Mouse (Mus musculus): ENCODE measurements around the gene Cope. TPM values are rescaled to one million over a fixed set of nuclear protein-coding genes. Genes with fewer than 3 reads are reported as not detected.

Gene Cope
- polyA plus RNA-seq, 1 experiment, result 236 TPM

GRCm38 (mm10) chr8:70259043-70259442, 43.3 kb upstream of the Cope start:
- H3K27me3 ChIP-seq (ENCODE audit: control insufficient read depth, insufficient read depth, insufficient read length), result no peaks in the 10 kb centered on the region
- H3ac ChIP-seq (ENCODE audit: control insufficient read depth, insufficient read length), result no peak overlapping the region
- no peak for TF ChIP-seq USF1 (IDR thresholded peaks at IDR 0.05; ENCODE audit: low read depth)
- no peak for TF ChIP-seq MAX (IDR thresholded peaks at IDR 0.05; ENCODE audit: low read depth)
- TF ChIP-seq TCF3 (IDR thresholded peaks at IDR 0.05; ENCODE audit: insufficient read length, low read depth), result no peak
- no peak for TF ChIP-seq E2F4 (IDR thresholded peaks at IDR 0.05; ENCODE audit: insufficient read depth)
- TF ChIP-seq POLR2AphosphoS2 (IDR thresholded peaks at IDR 0.05; ENCODE audit: insufficient read length, low read depth), result no peak
- TF ChIP-seq MYOD1 (IDR thresholded peaks at IDR 0.05; ENCODE audit: control insufficient read depth in 1 of 3, insufficient read length in 2 of 3, low read depth in 2 of 3), result no peak
- TF ChIP-seq REST (IDR thresholded peaks at IDR 0.05; ENCODE audit: insufficient read depth, insufficient read length), result no peak
- no peak for TF ChIP-seq SRF (IDR thresholded peaks at IDR 0.05; ENCODE audit: control insufficient read depth, insufficient read length, low read depth)
- TF ChIP-seq MYOG (IDR thresholded peaks at IDR 0.05; ENCODE audit: control insufficient read depth in 1 of 3, insufficient read depth in 1 of 3, insufficient read length in 2 of 3, low read depth in 2 of 3), result no peak
- no peak for TF ChIP-seq TCF12 (IDR thresholded peaks at IDR 0.05; ENCODE audit: insufficient read depth, poor library complexity, severe bottlenecking)
- H3K4me3 ChIP-seq, result no peak overlapping the region
- H3K4me2 ChIP-seq (ENCODE audit: low read depth), result no peak overlapping the region
- H3K36me3 ChIP-seq (ENCODE audit: control insufficient read depth, insufficient read depth), result peaks cover 14% of the 10 kb centered on the region
- no peaks in the 10 kb centered on the region for H3K79me2 ChIP-seq (ENCODE audit: control insufficient read depth, insufficient read depth)

- H3K79me2 ChIP-seq (ENCODE audit: control insufficient read depth, insufficient read depth), result no peaks in the 10 kb centered on the region
- no peak overlapping the region for H3K4me3 ChIP-seq
- H3ac ChIP-seq (ENCODE audit: control insufficient read depth, insufficient read length), result no peak overlapping the region
- TF ChIP-seq MYOG (IDR thresholded peaks at IDR 0.05; ENCODE audit: control insufficient read depth in 1 of 3, insufficient read depth in 1 of 3, insufficient read length in 2 of 3, low read depth in 2 of 3) (no peak), MYOD1 (IDR thresholded peaks at IDR 0.05; ENCODE audit: control insufficient read depth in 1 of 3, insufficient read length in 2 of 3, low read depth in 2 of 3) (no peak)
- H3K36me3 ChIP-seq (ENCODE audit: control insufficient read depth, insufficient read depth), result no peaks in the 10 kb centered on the region
- no peaks in the 10 kb centered on the region for H3K27me3 ChIP-seq (ENCODE audit: control insufficient read depth, insufficient read depth, insufficient read length)
- H3K4me2 ChIP-seq (ENCODE audit: low read depth), result no peak overlapping the region
Measured at GRCm38 (mm10) chr8:70267674-70268073, 34.6 kb upstream of the Cope start.

- Histone ChIP-seq H3K4me3 (no peak overlapping the region), H3K27me3 (ENCODE audit: control insufficient read depth, insufficient read depth, insufficient read length) (no peaks in the 10 kb centered on the region), H3K4me2 (ENCODE audit: low read depth) (no peak overlapping the region), H3K36me3 (ENCODE audit: control insufficient read depth, insufficient read depth) (no peaks in the 10 kb centered on the region), H3ac (ENCODE audit: control insufficient read depth, insufficient read length) (no peak overlapping the region), H3K79me2 (ENCODE audit: control insufficient read depth, insufficient read depth) (no peaks in the 10 kb centered on the region)
- no peak for TF ChIP-seq CEBPB (IDR thresholded peaks at IDR 0.05; ENCODE audit: insufficient read depth, poor library complexity, severe bottlenecking)
- no peak for TF ChIP-seq USF1 (IDR thresholded peaks at IDR 0.05; ENCODE audit: low read depth)
- TF ChIP-seq MYOG (IDR thresholded peaks at IDR 0.05; ENCODE audit: control insufficient read depth in 1 of 3, insufficient read depth in 1 of 3, insufficient read length in 2 of 3, low read depth in 2 of 3), result no peak
- TF ChIP-seq SRF (IDR thresholded peaks at IDR 0.05; ENCODE audit: control insufficient read depth, insufficient read length, low read depth), result no peak
- TF ChIP-seq POLR2AphosphoS2 (IDR thresholded peaks at IDR 0.05; ENCODE audit: insufficient read length, low read depth), result no peak
- no peak for TF ChIP-seq MAX (IDR thresholded peaks at IDR 0.05; ENCODE audit: low read depth)
- no peak for TF ChIP-seq TCF12 (IDR thresholded peaks at IDR 0.05; ENCODE audit: insufficient read depth, poor library complexity, severe bottlenecking)
- TF ChIP-seq MYOD1 (IDR thresholded peaks at IDR 0.05; ENCODE audit: control insufficient read depth in 1 of 3, insufficient read length in 2 of 3, low read depth in 2 of 3), result no peak
- TF ChIP-seq POLR2A (IDR thresholded peaks at IDR 0.05; ENCODE audit: insufficient read length, low read depth), result no peak
- no peak for TF ChIP-seq REST (IDR thresholded peaks at IDR 0.05; ENCODE audit: insufficient read depth, insufficient read length)
- TF ChIP-seq E2F4 (IDR thresholded peaks at IDR 0.05; ENCODE audit: insufficient read depth), result no peak
- no peak for TF ChIP-seq TCF3 (IDR thresholded peaks at IDR 0.05; ENCODE audit: insufficient read length, low read depth)
Measured at GRCm38 (mm10) chr8:70268311-70268710, 34.0 kb upstream of the Cope start.

GRCm38 (mm10) chr8:70268799-70269565, 33.3 kb upstream of the Cope start:
- TF ChIP-seq POLR2AphosphoS2 (IDR thresholded peaks at IDR 0.05; ENCODE audit: insufficient read length, low read depth), result peak; percentile 27
- TF ChIP-seq MAX (IDR thresholded peaks at IDR 0.05; ENCODE audit: low read depth), result no peak
- no peak for TF ChIP-seq TCF3 (IDR thresholded peaks at IDR 0.05; ENCODE audit: insufficient read length, low read depth)
- no peak for TF ChIP-seq MYOG (IDR thresholded peaks at IDR 0.05; ENCODE audit: control insufficient read depth in 1 of 3, insufficient read depth in 1 of 3, insufficient read length in 2 of 3, low read depth in 2 of 3)
- TF ChIP-seq SRF (IDR thresholded peaks at IDR 0.05; ENCODE audit: control insufficient read depth, insufficient read length, low read depth), result no peak
- TF ChIP-seq TCF12 (IDR thresholded peaks at IDR 0.05; ENCODE audit: insufficient read depth, poor library complexity, severe bottlenecking), result no peak
- TF ChIP-seq E2F4 (IDR thresholded peaks at IDR 0.05; ENCODE audit: insufficient read depth), result no peak
- no peak for TF ChIP-seq MYOD1 (IDR thresholded peaks at IDR 0.05; ENCODE audit: control insufficient read depth in 1 of 3, insufficient read length in 2 of 3, low read depth in 2 of 3)
- Histone ChIP-seq H3K4me2 (ENCODE audit: low read depth) (no peak overlapping the region), H3K79me2 (ENCODE audit: control insufficient read depth, insufficient read depth) (no peaks in the 10 kb centered on the region), H3K4me3 (no peak overlapping the region), H3K27me3 (ENCODE audit: control insufficient read depth, insufficient read depth, insufficient read length) (no peaks in the 10 kb centered on the region), H3ac (ENCODE audit: control insufficient read depth, insufficient read length) (no peak overlapping the region), H3K36me3 (ENCODE audit: control insufficient read depth, insufficient read depth) (no peaks in the 10 kb centered on the region)

- Histone ChIP-seq H3K4me3 (no peak overlapping the region), H3ac (ENCODE audit: control insufficient read depth, insufficient read length) (no peak overlapping the region), H3K36me3 (ENCODE audit: control insufficient read depth, insufficient read depth) (no peaks in the 10 kb centered on the region), H3K27me3 (ENCODE audit: control insufficient read depth, insufficient read depth, insufficient read length) (no peaks in the 10 kb centered on the region), H3K4me2 (ENCODE audit: low read depth) (no peak overlapping the region), H3K79me2 (ENCODE audit: control insufficient read depth, insufficient read depth) (no peaks in the 10 kb centered on the region)
- peak in 1 of 3 experiments; percentile 35 for TF ChIP-seq MYOD1 (IDR thresholded peaks at IDR 0.05; ENCODE audit: control insufficient read depth in 1 of 3, insufficient read length in 2 of 3, low read depth in 2 of 3)
- TF ChIP-seq MYOG (IDR thresholded peaks at IDR 0.05; ENCODE audit: control insufficient read depth in 1 of 3, insufficient read depth in 1 of 3, insufficient read length in 2 of 3, low read depth in 2 of 3), result no peak
Measured at GRCm38 (mm10) chr8:70272949-70273348, 29.4 kb upstream of the Cope start.
